Mouse (Mus musculus): ENCODE results near the gene Galnt2. TPM values are rescaled to one million over a fixed set of nuclear protein-coding genes. Genes with fewer than 3 reads are reported as not detected.

Galnt2 gene
- polyA plus RNA-seq, 1 experiment from 2014 or later: 57.6 TPM

GRCm38 (mm10) chr8:124394951-124395350, 163.8 kb downstream of the Galnt2 start:
- H3K9me3 ChIP-seq (ENCODE audit: control insufficient read depth, low read depth, low read length): no peaks in the 10 kb centered on the region
- peaks cover 17% of the 10 kb centered on the region; the same call in 1 of the 2 replicates for H3K4me1 ChIP-seq (ENCODE audit: control insufficient read depth, insufficient read depth, low read length)
- WGBS: 62% methylated on average over 7 of the region's 7 CpGs
- H3K27me3 ChIP-seq (ENCODE audit: control insufficient read depth, insufficient read depth, low read length): no peaks in the 10 kb centered on the region
- H3K9ac ChIP-seq (replicated peaks; ENCODE audit: low read depth, low read length): no peak overlapping the region
- no peak overlapping the region for H3K4me3 ChIP-seq (ENCODE audit: low read depth, low read length)
- H3K27ac ChIP-seq (ENCODE audit: low read length): peak overlapping the region; percentile 69
- H3K4me2 ChIP-seq (replicated peaks; ENCODE audit: low read depth, low read length): 0 out of 2 replicates have a peak overlapping the region, but pooled peaks have one; percentile 17
- no peaks in the 10 kb centered on the region for H3K36me3 ChIP-seq (ENCODE audit: control insufficient read depth, insufficient read depth, low read length)
- ATAC-seq (ENCODE audit: insufficient number of reproducible peaks, insufficient read depth, low FRiP score, low read depth): no peak

Other genes with a start within 250 kb of the Galnt2 start
- gene Abcb10, start 248.3 kb upstream of the Galnt2 start, polyA plus RNA-seq (2014; fragmentation: Nextera tagmentation; extraction: Ambion mirVana): 23.8 and 24.5 TPM in 2 replicates
- 43.8 and 50.4 TPM in 2 replicates for gene Taf5l, start 210.0 kb upstream of the Galnt2 start, polyA plus RNA-seq (2014; fragmentation: Nextera tagmentation; extraction: Ambion mirVana)
- gene Urb2, start 209.9 kb upstream of the Galnt2 start, polyA plus RNA-seq (2014; fragmentation: Nextera tagmentation; extraction: Ambion mirVana): 7.3 and 8.0 TPM in 2 replicates
- gene Pgbd5, start 208.3 kb downstream of the Galnt2 start, polyA plus RNA-seq (2014; fragmentation: Nextera tagmentation; extraction: Ambion mirVana): 3.2 and 3.9 TPM in 2 replicates

All from stomach, embryonic 14.5 days (tissue).